Mouse (Mus musculus): Measurements from ENCODE around the gene Hcfc1.

- TF ChIP-seq EP300 (IDR thresholded peaks at IDR 0.05; ENCODE audit: low read depth) (no peak), CTCF (IDR thresholded peaks at IDR 0.05; ENCODE audit: low read depth) (no peak; the same call in 1 of the 2 replicates)
Observed at GRCm38 (mm10) chrX:73930402-73931062, 35.6 kb downstream of the Hcfc1 start, which contains the start of gene Renbp.

Measured in liver, embryonic 14.5 days (tissue).